Mouse (Mus musculus): ENCODE measurements around the gene Rnf212. TPM values are rescaled to one million over a fixed set of nuclear protein-coding genes. Genes with fewer than 3 reads are reported as not detected.
A peak's percentile ranks its signal among the peaks of the same experiment; 100 is the strongest.

Gene Rnf212
- polyA plus RNA-seq, 1 experiment from 2014 or later, result 0.43 TPM

- no peaks in the 10 kb centered on the region for H3K36me3 ChIP-seq (ENCODE audit: control insufficient read depth, insufficient read depth, low read length)
- no peaks in the 10 kb centered on the region for H3K27me3 ChIP-seq (replicated peaks; ENCODE audit: control insufficient read depth, insufficient read depth, low read length)
- H3K9me3 ChIP-seq (ENCODE audit: control insufficient read depth, low read length), result no peaks in the 10 kb centered on the region
- no peak overlapping the region for H3K4me3 ChIP-seq (ENCODE audit: low read length)
- 53% methylated on average over 4 of the region's 4 CpGs for WGBS
- ATAC-seq, result no peak
- peaks cover 10% of the 10 kb centered on the region for H3K4me1 ChIP-seq (ENCODE audit: control insufficient read depth, insufficient read depth, low read length)
- H3K27ac ChIP-seq (ENCODE audit: low read length), result no peak overlapping the region
- no peak overlapping the region for H3K4me2 ChIP-seq (ENCODE audit: low read depth, low read length)
- no peak overlapping the region for H3K9ac ChIP-seq (ENCODE audit: low read depth, low read length)
Measured at GRCm38 (mm10) chr5:108718051-108718450, 56.7 kb downstream of the Rnf212 start.

GRCm38 (mm10) chr5:108715974-108716373, 58.8 kb downstream of the Rnf212 start:
- H3K4me1 ChIP-seq (ENCODE audit: control insufficient read depth, insufficient read depth, low read length), result peaks cover 10% of the 10 kb centered on the region
- no peak overlapping the region for H3K27ac ChIP-seq (ENCODE audit: low read length)
- H3K4me2 ChIP-seq (ENCODE audit: low read depth, low read length), result no peak overlapping the region
- no peak for ATAC-seq
- WGBS, result 84% methylated on average over 1 of the region's 1 CpGs
- H3K4me3 ChIP-seq (ENCODE audit: low read length), result no peak overlapping the region
- H3K9ac ChIP-seq (ENCODE audit: low read depth, low read length), result no peak overlapping the region
- no peaks in the 10 kb centered on the region for H3K36me3 ChIP-seq (ENCODE audit: control insufficient read depth, insufficient read depth, low read length)
- no peaks in the 10 kb centered on the region for H3K27me3 ChIP-seq (replicated peaks; ENCODE audit: control insufficient read depth, insufficient read depth, low read length)
- H3K9me3 ChIP-seq (ENCODE audit: control insufficient read depth, low read length), result no peaks in the 10 kb centered on the region

GRCm38 (mm10) chr5:108714149-108714548, 60.6 kb downstream of the Rnf212 start:
- H3K4me2 ChIP-seq (ENCODE audit: low read depth, low read length), result no peak overlapping the region
- H3K9me3 ChIP-seq (ENCODE audit: control insufficient read depth, low read length), result no peaks in the 10 kb centered on the region
- H3K27ac ChIP-seq (ENCODE audit: low read length), result no peak overlapping the region
- H3K36me3 ChIP-seq (ENCODE audit: control insufficient read depth, insufficient read depth, low read length), result no peaks in the 10 kb centered on the region
- WGBS, result 45% methylated on average over 6 of the region's 6 CpGs
- H3K27me3 ChIP-seq (replicated peaks; ENCODE audit: control insufficient read depth, insufficient read depth, low read length), result no peaks in the 10 kb centered on the region
- H3K9ac ChIP-seq (ENCODE audit: low read depth, low read length), result 0 out of 2 replicates have a peak overlapping the region, but pooled peaks have one; percentile 12
- no peak overlapping the region for H3K4me3 ChIP-seq (ENCODE audit: low read length)
- ATAC-seq, result peak; percentile 71
- peaks cover 11% of the 10 kb centered on the region for H3K4me1 ChIP-seq (ENCODE audit: control insufficient read depth, insufficient read depth, low read length)

GRCm38 (mm10) chr5:108713691-108714090, 61.1 kb downstream of the Rnf212 start:
- H3K36me3 ChIP-seq (ENCODE audit: control insufficient read depth, insufficient read depth, low read length), result no peaks in the 10 kb centered on the region
- H3K9me3 ChIP-seq (ENCODE audit: control insufficient read depth, low read length), result no peaks in the 10 kb centered on the region
- ATAC-seq, result no peak
- no peak overlapping the region for H3K27ac ChIP-seq (ENCODE audit: low read length)
- peaks cover 16% of the 10 kb centered on the region for H3K4me1 ChIP-seq (ENCODE audit: control insufficient read depth, insufficient read depth, low read length)
- no peaks in the 10 kb centered on the region for H3K27me3 ChIP-seq (replicated peaks; ENCODE audit: control insufficient read depth, insufficient read depth, low read length)
- no peak overlapping the region for H3K9ac ChIP-seq (ENCODE audit: low read depth, low read length)
- no peak overlapping the region for H3K4me2 ChIP-seq (ENCODE audit: low read depth, low read length)
- H3K4me3 ChIP-seq (ENCODE audit: low read length), result no peak overlapping the region

GRCm38 (mm10) chr5:108713096-108713495, 61.7 kb downstream of the Rnf212 start:
- no peak overlapping the region for H3K4me3 ChIP-seq (ENCODE audit: low read length)
- H3K27ac ChIP-seq (ENCODE audit: low read length), result no peak overlapping the region
- H3K9ac ChIP-seq (ENCODE audit: low read depth, low read length), result no peak overlapping the region
- peaks cover 19% of the 10 kb centered on the region for H3K4me1 ChIP-seq (ENCODE audit: control insufficient read depth, insufficient read depth, low read length)
- no peaks in the 10 kb centered on the region for H3K36me3 ChIP-seq (ENCODE audit: control insufficient read depth, insufficient read depth, low read length)
- H3K9me3 ChIP-seq (ENCODE audit: control insufficient read depth, low read length), result no peaks in the 10 kb centered on the region
- H3K4me2 ChIP-seq (ENCODE audit: low read depth, low read length), result no peak overlapping the region
- ATAC-seq, result no peak
- 83% methylated on average over 2 of the region's 2 CpGs for WGBS
- no peaks in the 10 kb centered on the region for H3K27me3 ChIP-seq (replicated peaks; ENCODE audit: control insufficient read depth, insufficient read depth, low read length)

- Histone ChIP-seq H3K4me2 (ENCODE audit: low read depth, low read length) (no peak overlapping the region), H3K27me3 (replicated peaks; ENCODE audit: control insufficient read depth, insufficient read depth, low read length) (no peaks in the 10 kb centered on the region), H3K9me3 (ENCODE audit: control insufficient read depth, low read length) (no peaks in the 10 kb centered on the region), H3K27ac (ENCODE audit: low read length) (no peak overlapping the region), H3K36me3 (ENCODE audit: control insufficient read depth, insufficient read depth, low read length) (no peaks in the 10 kb centered on the region), H3K9ac (ENCODE audit: low read depth, low read length) (no peak overlapping the region), H3K4me1 (ENCODE audit: control insufficient read depth, insufficient read depth, low read length) (peaks cover 22% of the 10 kb centered on the region), H3K4me3 (ENCODE audit: low read length) (no peak overlapping the region)
- ATAC-seq, result no peak
- 82% methylated on average over 6 of the region's 6 CpGs for WGBS
Measured at GRCm38 (mm10) chr5:108711968-108712367, 62.8 kb downstream of the Rnf212 start.

- Histone ChIP-seq H3K4me3 (ENCODE audit: low read length) (no peak overlapping the region), H3K9me3 (ENCODE audit: control insufficient read depth, low read length) (no peaks in the 10 kb centered on the region), H3K4me1 (ENCODE audit: control insufficient read depth, insufficient read depth, low read length) (peaks cover 26% of the 10 kb centered on the region), H3K36me3 (ENCODE audit: control insufficient read depth, insufficient read depth, low read length) (0 out of 2 replicates have a peak, but pooled peaks cover 3% of the 10 kb centered on the region), H3K9ac (ENCODE audit: low read depth, low read length) (no peak overlapping the region), H3K27ac (ENCODE audit: low read length) (no peak overlapping the region), H3K27me3 (replicated peaks; ENCODE audit: control insufficient read depth, insufficient read depth, low read length) (no peaks in the 10 kb centered on the region), H3K4me2 (ENCODE audit: low read depth, low read length) (no peak overlapping the region)
- peak; percentile 22 for ATAC-seq
- 51% methylated on average over 6 of the region's 6 CpGs for WGBS
Measured at GRCm38 (mm10) chr5:108708981-108709731, 65.6 kb downstream of the Rnf212 start.

GRCm38 (mm10) chr5:108708419-108708818, 66.4 kb downstream of the Rnf212 start:
- WGBS, result 76% methylated on average over 1 of the region's 1 CpGs
- Histone ChIP-seq H3K4me3 (ENCODE audit: low read length) (no peak overlapping the region), H3K4me2 (ENCODE audit: low read depth, low read length) (no peak overlapping the region), H3K36me3 (ENCODE audit: control insufficient read depth, insufficient read depth, low read length) (0 out of 2 replicates have a peak, but pooled peaks cover 3% of the 10 kb centered on the region), H3K9me3 (ENCODE audit: control insufficient read depth, low read length) (no peaks in the 10 kb centered on the region), H3K4me1 (ENCODE audit: control insufficient read depth, insufficient read depth, low read length) (peaks cover 26% of the 10 kb centered on the region), H3K9ac (ENCODE audit: low read depth, low read length) (no peak overlapping the region), H3K27ac (ENCODE audit: low read length) (no peak overlapping the region; the same call in 1 of the 2 replicates), H3K27me3 (replicated peaks; ENCODE audit: control insufficient read depth, insufficient read depth, low read length) (no peaks in the 10 kb centered on the region)
- ATAC-seq, result peak; percentile 56

GRCm38 (mm10) chr5:108707758-108708157, 67.0 kb downstream of the Rnf212 start:
- Histone ChIP-seq H3K4me2 (ENCODE audit: low read depth, low read length) (no peak overlapping the region), H3K27ac (ENCODE audit: low read length) (no peak overlapping the region), H3K27me3 (replicated peaks; ENCODE audit: control insufficient read depth, insufficient read depth, low read length) (no peaks in the 10 kb centered on the region), H3K36me3 (ENCODE audit: control insufficient read depth, insufficient read depth, low read length) (0 out of 2 replicates have a peak, but pooled peaks cover 3% of the 10 kb centered on the region), H3K4me1 (ENCODE audit: control insufficient read depth, insufficient read depth, low read length) (peaks cover 29% of the 10 kb centered on the region), H3K9me3 (ENCODE audit: control insufficient read depth, low read length) (no peaks in the 10 kb centered on the region), H3K9ac (ENCODE audit: low read depth, low read length) (no peak overlapping the region), H3K4me3 (ENCODE audit: low read length) (no peak overlapping the region)
- WGBS, result 79% methylated on average over 2 of the region's 2 CpGs
- ATAC-seq, result no peak
